Mouse (Mus musculus): ENCODE data around the gene Ablim2. TPM values are rescaled to one million over a fixed set of nuclear protein-coding genes. Genes with fewer than 3 reads are reported as not detected.

Gene Ablim2
- polyA plus RNA-seq, 1 experiment = 5.8 TPM

- Histone ChIP-seq H3K4me3 (ENCODE audit: insufficient read depth, low read depth, low read length) (no peak overlapping the region), H3K27me3 (replicated peaks; ENCODE audit: control insufficient read depth, insufficient read depth, low read length) (no peaks in the 10 kb centered on the region), H3K4me1 (ENCODE audit: control insufficient read depth, insufficient read depth, low read length) (peaks cover 18% of the 10 kb centered on the region; the same call in 1 of the 2 replicates), H3K36me3 (ENCODE audit: control insufficient read depth, insufficient read depth, low read length) (no peaks in the 10 kb centered on the region), H3K27ac (ENCODE audit: insufficient read depth, low read depth, low read length) (no peak overlapping the region)
- WGBS = 77% methylated on average over 4 of the region's 4 CpGs
- TF ChIP-seq CTCF (conservative IDR thresholded peaks at IDR 0.05; ENCODE audit: insufficient read depth, insufficient read length, low read depth, low read length) (no peak), POLR2A (IDR thresholded peaks at IDR 0.05; ENCODE audit: low read depth, low read length) (no peak)
- no peak for DNase-seq
Measured at GRCm38 (mm10) chr5:35895926-35896325, 138.2 kb downstream of the Ablim2 start.

- Histone ChIP-seq H3K27ac (ENCODE audit: insufficient read depth, low read depth, low read length) (no peak overlapping the region), H3K27me3 (replicated peaks; ENCODE audit: control insufficient read depth, insufficient read depth, low read length) (no peaks in the 10 kb centered on the region), H3K36me3 (ENCODE audit: control insufficient read depth, insufficient read depth, low read length) (no peaks in the 10 kb centered on the region), H3K4me1 (ENCODE audit: control insufficient read depth, insufficient read depth, low read length) (peaks cover 21% of the 10 kb centered on the region; the same call in 1 of the 2 replicates), H3K4me3 (ENCODE audit: insufficient read depth, low read depth, low read length) (no peak overlapping the region)
- TF ChIP-seq POLR2A (IDR thresholded peaks at IDR 0.05; ENCODE audit: low read depth, low read length) (no peak), CTCF (conservative IDR thresholded peaks at IDR 0.05; ENCODE audit: insufficient read depth, insufficient read length, low read depth, low read length) (no peak)
- WGBS = 80% methylated on average over 4 of the region's 4 CpGs
- no peak for DNase-seq
Measured at GRCm38 (mm10) chr5:35896556-35896955, 138.9 kb downstream of the Ablim2 start.

GRCm38 (mm10) chr5:35897147-35897546 lies 139.5 kb downstream of the Ablim2 start:
- Histone ChIP-seq H3K4me1 (ENCODE audit: control insufficient read depth, insufficient read depth, low read length) (peaks cover 21% of the 10 kb centered on the region; the same call in 1 of the 2 replicates), H3K36me3 (ENCODE audit: control insufficient read depth, insufficient read depth, low read length) (no peaks in the 10 kb centered on the region), H3K27ac (ENCODE audit: insufficient read depth, low read depth, low read length) (no peak overlapping the region), H3K27me3 (replicated peaks; ENCODE audit: control insufficient read depth, insufficient read depth, low read length) (no peaks in the 10 kb centered on the region), H3K4me3 (ENCODE audit: insufficient read depth, low read depth, low read length) (no peak overlapping the region)
- DNase-seq = no peak
- WGBS = 56% methylated on average over 4 of the region's 4 CpGs
- TF ChIP-seq CTCF (conservative IDR thresholded peaks at IDR 0.05; ENCODE audit: insufficient read depth, insufficient read length, low read depth, low read length) (no peak), POLR2A (IDR thresholded peaks at IDR 0.05; ENCODE audit: low read depth, low read length) (no peak)

GRCm38 (mm10) chr5:35898114-35898513 lies 140.4 kb downstream of the Ablim2 start:
- WGBS = 41% methylated on average over 4 of the region's 4 CpGs
- Histone ChIP-seq H3K4me1 (ENCODE audit: control insufficient read depth, insufficient read depth, low read length) (peaks cover 21% of the 10 kb centered on the region; the same call in 1 of the 2 replicates), H3K27me3 (replicated peaks; ENCODE audit: control insufficient read depth, insufficient read depth, low read length) (no peaks in the 10 kb centered on the region), H3K36me3 (ENCODE audit: control insufficient read depth, insufficient read depth, low read length) (no peaks in the 10 kb centered on the region), H3K4me3 (ENCODE audit: insufficient read depth, low read depth, low read length) (no peak overlapping the region), H3K27ac (ENCODE audit: insufficient read depth, low read depth, low read length) (no peak overlapping the region)
- peak; percentile 59 for DNase-seq
- TF ChIP-seq POLR2A (IDR thresholded peaks at IDR 0.05; ENCODE audit: low read depth, low read length) = no peak
- no peak for TF ChIP-seq CTCF (conservative IDR thresholded peaks at IDR 0.05; ENCODE audit: insufficient read depth, insufficient read length, low read depth, low read length)

GRCm38 (mm10) chr5:35898994-35899393 lies 141.3 kb downstream of the Ablim2 start:
- Histone ChIP-seq H3K27ac (ENCODE audit: insufficient read depth, low read depth, low read length) (no peak overlapping the region), H3K4me1 (ENCODE audit: control insufficient read depth, insufficient read depth, low read length) (peaks cover 21% of the 10 kb centered on the region; the same call in 1 of the 2 replicates), H3K4me3 (ENCODE audit: insufficient read depth, low read depth, low read length) (no peak overlapping the region), H3K36me3 (ENCODE audit: control insufficient read depth, insufficient read depth, low read length) (no peaks in the 10 kb centered on the region), H3K27me3 (replicated peaks; ENCODE audit: control insufficient read depth, insufficient read depth, low read length) (no peaks in the 10 kb centered on the region)
- WGBS = 77% methylated on average over 3 of the region's 3 CpGs
- no peak for DNase-seq
- no peak for TF ChIP-seq CTCF (conservative IDR thresholded peaks at IDR 0.05; ENCODE audit: insufficient read depth, insufficient read length, low read depth, low read length)
- no peak for TF ChIP-seq POLR2A (IDR thresholded peaks at IDR 0.05; ENCODE audit: low read depth, low read length)

- Histone ChIP-seq H3K4me3 (ENCODE audit: insufficient read depth, low read depth, low read length) (no peak overlapping the region), H3K27me3 (replicated peaks; ENCODE audit: control insufficient read depth, insufficient read depth, low read length) (no peaks in the 10 kb centered on the region), H3K27ac (ENCODE audit: insufficient read depth, low read depth, low read length) (peak overlapping the region; percentile 62), H3K4me1 (ENCODE audit: control insufficient read depth, insufficient read depth, low read length) (peaks cover 25% of the 10 kb centered on the region; the same call in 1 of the 2 replicates), H3K36me3 (ENCODE audit: control insufficient read depth, insufficient read depth, low read length) (no peaks in the 10 kb centered on the region)
- no peak for TF ChIP-seq POLR2A (IDR thresholded peaks at IDR 0.05; ENCODE audit: low read depth, low read length)
- TF ChIP-seq CTCF (conservative IDR thresholded peaks at IDR 0.05; ENCODE audit: insufficient read depth, insufficient read length, low read depth, low read length) = no peak
- WGBS = 32% methylated on average over 10 of the region's 10 CpGs
- peak; percentile 74 for DNase-seq
Measured at GRCm38 (mm10) chr5:35900401-35901225, 142.9 kb downstream of the Ablim2 start.

- no peak overlapping the region for H3K4me3 ChIP-seq (ENCODE audit: insufficient read depth, low read depth, low read length)
- DNase-seq = no peak
- TF ChIP-seq POLR2A (IDR thresholded peaks at IDR 0.05; ENCODE audit: low read depth, low read length) = no peak
- no peak for TF ChIP-seq CTCF (conservative IDR thresholded peaks at IDR 0.05; ENCODE audit: insufficient read depth, insufficient read length, low read depth, low read length)
- peak overlapping the region; percentile 34; the same call in 1 of the 2 replicates for H3K27ac ChIP-seq (ENCODE audit: insufficient read depth, low read depth, low read length)
- H3K27me3 ChIP-seq (replicated peaks; ENCODE audit: control insufficient read depth, insufficient read depth, low read length) = no peaks in the 10 kb centered on the region
- WGBS = 41% methylated on average over 12 of the region's 12 CpGs
- H3K4me1 ChIP-seq (ENCODE audit: control insufficient read depth, insufficient read depth, low read length) = peaks cover 25% of the 10 kb centered on the region; the same call in 1 of the 2 replicates
- no peaks in the 10 kb centered on the region for H3K36me3 ChIP-seq (ENCODE audit: control insufficient read depth, insufficient read depth, low read length)
Measured at GRCm38 (mm10) chr5:35901226-35901809, 143.6 kb downstream of the Ablim2 start.
